Mouse (Mus musculus) neural tube, embryonic 14.5 days (tissue): ENCODE measurements around the gene Disc1. TPM values are rescaled to one million over a fixed set of nuclear protein-coding genes. Genes with fewer than 3 reads are reported as not detected.
A peak's percentile ranks its signal among the peaks of the same experiment; 100 is the strongest.

Experiments used
- ATAC-seq: fragments of 200-750 bp; cut with Nextera tagmentation; 2 replicates; pipeline ENCODE4 v1.8.0; 2017; ENCODE audit warnings: low read depth, mild to moderate bottlenecking, moderate TSS enrichment, moderate library complexity
- H3K27ac ChIP-seq: fragments of 300-500 bp; sonication (generic); 2 replicates; pipeline ENCODE4 v1.5.1; 2014; ENCODE audit warnings: low read depth, mild to moderate bottlenecking, control low read depth, low read length, moderate library complexity, mixed read lengths
- H3K27me3 ChIP-seq: fragments of 300-500 bp; sonication (generic); 2 replicates; pipeline ENCODE4 v1.6.1; 2014; ENCODE audit warnings: low read length; ENCODE audit not compliant: control insufficient read depth, insufficient read depth
- H3K36me3 ChIP-seq: fragments of 300-500 bp; sonication (generic); 2 replicates; pipeline ENCODE4 v1.6.1; 2014; ENCODE audit warnings: low read length, mixed read lengths; ENCODE audit not compliant: control insufficient read depth, insufficient read depth
- H3K4me1 ChIP-seq: fragments of 300-500 bp; sonication (generic); 2 replicates; pipeline ENCODE4 v1.6.1; 2014; ENCODE audit warnings: low read length; ENCODE audit not compliant: control insufficient read depth, insufficient read depth
- H3K4me2 ChIP-seq: fragments of 300-500 bp; sonication (generic); 2 replicates; pipeline ENCODE4 v1.6.1; 2014; ENCODE audit warnings: mild to moderate bottlenecking, low read depth, low read length, control low read depth
- H3K4me3 ChIP-seq: fragments of 300-500 bp; sonication (generic); 2 replicates; pipeline ENCODE4 v1.5.1; 2014; ENCODE audit warnings: low read depth, low read length, control low read depth, mixed read lengths
- H3K9ac ChIP-seq: fragments of 300-500 bp; sonication (generic); replicated peaks from 2 replicates; pipeline ENCODE4 v1.6.1; 2014; ENCODE audit warnings: low read depth, mild to moderate bottlenecking, control low read depth, low read length, mixed read lengths
- H3K9me3 ChIP-seq: fragments of 300-500 bp; sonication (generic); 2 replicates; pipeline ENCODE4 v1.6.1; 2016; ENCODE audit warnings: low read length; ENCODE audit not compliant: control insufficient read depth
- WGBS: fragments of 180-500 bp; shearing (Covaris S2); extraction: QIAGEN DNeasy Blood & Tissue Kit; methylation state at CpG from one replicate; pipeline ENCODE4 v1.1.7; 2014; 5-methylcytosine and 5-hydroxymethylcytosine counted together
- polyA plus RNA-seq: library from polyadenylated mRNA; unstranded; fragments of >200 nt; fragmentation: Nextera tagmentation; extraction: Ambion mirVana; gene quantifications from 2 replicates; pipeline ENCODE4 v1.2.1, GENCODE M21; 2014

Disc1 gene
- polyA plus RNA-seq, 1 experiment from 2014 or later, result 1.0 TPM

- Histone ChIP-seq H3K27ac (no peak overlapping the region), H3K9ac (no peak overlapping the region), H3K4me1 (peaks cover 10% of the 10 kb centered on the region; the same call in 1 of the 2 replicates), H3K36me3 (no peaks in the 10 kb centered on the region), H3K4me2 (no peak overlapping the region), H3K27me3 (no peaks in the 10 kb centered on the region), H3K4me3 (no peak overlapping the region), H3K9me3 (no peaks in the 10 kb centered on the region)
- 60% methylated on average over 9 of the region's 9 CpGs for WGBS
- no peak for ATAC-seq
Measured at GRCm38 (mm10) chr8:125225266-125225665, 171.3 kb downstream of the Disc1 start.

- H3K36me3 ChIP-seq, result no peaks in the 10 kb centered on the region
- ATAC-seq, result peak; percentile 34; the same call in 1 of the 2 replicates
- no peaks in the 10 kb centered on the region for H3K9me3 ChIP-seq
- peaks cover 10% of the 10 kb centered on the region; the same call in 1 of the 2 replicates for H3K4me1 ChIP-seq
- H3K27me3 ChIP-seq, result no peaks in the 10 kb centered on the region
- 51% methylated on average over 14 of the region's 14 CpGs for WGBS
- H3K9ac ChIP-seq, result no peak overlapping the region
- no peak overlapping the region for H3K4me3 ChIP-seq
- no peak overlapping the region; the same call in 1 of the 2 replicates for H3K27ac ChIP-seq
- no peak overlapping the region for H3K4me2 ChIP-seq
Measured at GRCm38 (mm10) chr8:125226989-125227624, 173.1 kb downstream of the Disc1 start.

- no peak overlapping the region for H3K27ac ChIP-seq
- no peak overlapping the region for H3K4me3 ChIP-seq
- H3K9me3 ChIP-seq, result no peaks in the 10 kb centered on the region
- 89% methylated on average over 5 of the region's 5 CpGs for WGBS
- H3K36me3 ChIP-seq, result no peaks in the 10 kb centered on the region
- H3K4me2 ChIP-seq, result no peak overlapping the region
- ATAC-seq, result no peak
- H3K9ac ChIP-seq, result no peak overlapping the region
- H3K27me3 ChIP-seq, result no peaks in the 10 kb centered on the region
- H3K4me1 ChIP-seq, result 0 out of 2 replicates have a peak, but pooled peaks cover under 1% of the 10 kb centered on the region
Measured at GRCm38 (mm10) chr8:125230526-125231131, 176.6 kb downstream of the Disc1 start.

- no peak overlapping the region for H3K4me2 ChIP-seq
- H3K9ac ChIP-seq, result no peak overlapping the region
- no peaks in the 10 kb centered on the region for H3K27me3 ChIP-seq
- H3K4me1 ChIP-seq, result peaks cover 12% of the 10 kb centered on the region
- H3K36me3 ChIP-seq, result no peaks in the 10 kb centered on the region
- no peaks in the 10 kb centered on the region for H3K9me3 ChIP-seq
- no peak overlapping the region for H3K4me3 ChIP-seq
- no peak overlapping the region for H3K27ac ChIP-seq
- WGBS, result 69% methylated on average over 9 of the region's 9 CpGs
- no peak for ATAC-seq
Measured at GRCm38 (mm10) chr8:125232724-125233123, 178.7 kb downstream of the Disc1 start.

GRCm38 (mm10) chr8:125235898-125236835 lies 182.2 kb downstream of the Disc1 start:
- Histone ChIP-seq H3K4me3 (no peak overlapping the region; the same call in 1 of the 2 replicates), H3K4me1 (peaks cover 12% of the 10 kb centered on the region), H3K36me3 (no peaks in the 10 kb centered on the region), H3K4me2 (peak overlapping the region; percentile 19), H3K27ac (peak overlapping the region; percentile 64), H3K9me3 (no peaks in the 10 kb centered on the region), H3K27me3 (no peaks in the 10 kb centered on the region), H3K9ac (no peak overlapping the region; the same call in 1 of the 2 replicates)
- peak; percentile 75; the same call in 1 of the 2 replicates for ATAC-seq
- WGBS, result 11% methylated on average over 22 of the region's 22 CpGs

GRCm38 (mm10) chr8:125240763-125241162 lies 186.8 kb downstream of the Disc1 start:
- H3K27me3 ChIP-seq, result no peaks in the 10 kb centered on the region
- H3K36me3 ChIP-seq, result no peaks in the 10 kb centered on the region
- 75% methylated on average over 4 of the region's 4 CpGs for WGBS
- H3K4me2 ChIP-seq, result no peak overlapping the region
- H3K27ac ChIP-seq, result no peak overlapping the region
- ATAC-seq, result no peak
- H3K4me1 ChIP-seq, result peaks cover 13% of the 10 kb centered on the region
- H3K9ac ChIP-seq, result no peak overlapping the region
- H3K9me3 ChIP-seq, result no peaks in the 10 kb centered on the region
- H3K4me3 ChIP-seq, result no peak overlapping the region

- no peak overlapping the region for H3K4me2 ChIP-seq
- H3K27me3 ChIP-seq, result no peaks in the 10 kb centered on the region
- no peak overlapping the region for H3K27ac ChIP-seq
- H3K36me3 ChIP-seq, result no peaks in the 10 kb centered on the region
- H3K4me1 ChIP-seq, result peaks cover 3% of the 10 kb centered on the region; the same call in 1 of the 2 replicates
- no peaks in the 10 kb centered on the region for H3K9me3 ChIP-seq
- H3K4me3 ChIP-seq, result no peak overlapping the region
- ATAC-seq, result no peak
- H3K9ac ChIP-seq, result no peak overlapping the region
- WGBS, result 43% methylated on average over 10 of the region's 10 CpGs
Measured at GRCm38 (mm10) chr8:125242382-125242781, 188.4 kb downstream of the Disc1 start.

- no peak overlapping the region for H3K4me3 ChIP-seq
- ATAC-seq, result 0 out of 2 replicates have a peak, but pooled peaks have one; percentile 34
- H3K27me3 ChIP-seq, result no peaks in the 10 kb centered on the region
- no peak overlapping the region for H3K4me2 ChIP-seq
- no peaks in the 10 kb centered on the region for H3K36me3 ChIP-seq
- WGBS, result 45% methylated on average over 4 of the region's 4 CpGs
- H3K9ac ChIP-seq, result no peak overlapping the region
- peaks cover 3% of the 10 kb centered on the region; the same call in 1 of the 2 replicates for H3K4me1 ChIP-seq
- no peaks in the 10 kb centered on the region for H3K9me3 ChIP-seq
- no peak overlapping the region for H3K27ac ChIP-seq
Measured at GRCm38 (mm10) chr8:125242921-125243320, 188.9 kb downstream of the Disc1 start.
